ENCODE assay signal across 9 mouse cellular contexts in genomic region chr4:142144096-142144495, GRCm38 (mm10). TPM values are rescaled to one million over a fixed set of nuclear protein-coding genes. Genes with fewer than 3 reads are reported as not detected.
DNase-seq lines count a peak whose midpoint lies in the region; ATAC-seq and TF ChIP-seq lines count a peak whose summit lies in the region.
"Had no signal": no experiment of that assay in that cellular context is flagged by ENCODE, and none has a peak within 500 bp of the region (broad histone marks: within the 10 kb centered on the region; RNA-seq: fewer than 3 reads in every experiment).

No protein-coding gene starts in this region.

- no peak for ATAC-seq in embryonic facial prominence, embryonic 11.5 days (replicated peaks; ENCODE audit: insufficient number of reproducible peaks, low FRiP score, low TSS enrichment, low read depth)
- no peak for ATAC-seq in liver, embryonic 11.5 days (replicated peaks; ENCODE audit: low FRiP score)

- no peaks in the 10 kb centered on the region for H3K79me2 ChIP-seq in liver, adult 2 months (ENCODE audit: control insufficient read depth, insufficient read depth, low read length)

- no peaks in the 10 kb centered on the region for H3K4me1 ChIP-seq in embryonic facial prominence, embryonic 11.5 days (ENCODE audit: control insufficient read depth, insufficient read depth, low read length)
- H3K4me1 ChIP-seq in embryonic facial prominence, embryonic 10.5 days, result peaks cover 4% of the 10 kb centered on the region
- no peaks in the 10 kb centered on the region for H3K4me1 ChIP-seq in liver, adult 2 months (ENCODE audit: control insufficient read depth, insufficient read depth, low read length)
- no peaks in the 10 kb centered on the region for H3K4me1 ChIP-seq in liver, embryonic 11.5 days (replicated peaks; ENCODE audit: control insufficient read depth, insufficient read depth, low read length)

- no peaks in the 10 kb centered on the region for H3K9me3 ChIP-seq in embryonic facial prominence, embryonic 11.5 days (replicated peaks; ENCODE audit: control insufficient read depth, low read length)
- H3K9me3 ChIP-seq in embryonic facial prominence, embryonic 10.5 days, result no peaks in the 10 kb centered on the region; the same call in 1 of the 2 replicates
- no peaks in the 10 kb centered on the region for H3K9me3 ChIP-seq in liver, embryonic 11.5 days (ENCODE audit: control insufficient read depth, low read length)

- peak; percentile 73 for DNase-seq in embryonic facial prominence, embryonic 11.5 days (ENCODE audit: low spot score)
- no peak for DNase-seq in embryonic facial prominence, embryonic 10.5 days (ENCODE audit: low spot score)
- peak; percentile 32 for DNase-seq in liver, adult 2 months (ENCODE audit: extremely low read depth, low read depth, low spot score)
- DNase-seq in liver, embryonic 11.5 days (ENCODE audit: low spot score), result no peak
- DNase-seq in c-Kit-positive CD71-positive TER-119-negative erythroid progenitor cells, embryonic 14.5 days (ENCODE audit: low read depth), result peak; percentile 38
- DNase-seq in naive thymus-derived CD4-positive, alpha-beta T cell, adult 2 months (ENCODE audit: low read depth), result peak; percentile 42
- no peak for DNase-seq in layer of hippocampus, adult 11-12 months (ENCODE audit: low spot score)
- no peak for DNase-seq in left cerebral cortex, postnatal 36 days (ENCODE audit: low spot score in 2 of 2)

- intact Hi-C loops in left cerebral cortex, postnatal 36 days (cut with DNase I), result loop anchor here (2.0 kb wide), 1 partner anchor 139 kb away; no protein-coding TSS in a partner anchor

- H3K4me2 ChIP-seq in embryonic facial prominence, embryonic 11.5 days (ENCODE audit: low read depth, low read length), result no peak overlapping the region
- no peak overlapping the region for H3K4me2 ChIP-seq in liver, embryonic 11.5 days

- WGBS in embryonic facial prominence, embryonic 11.5 days, result 41% methylated on average over 5 of the region's 5 CpGs
- 46% methylated on average over 5 of the region's 5 CpGs for WGBS in embryonic facial prominence, embryonic 10.5 days
- 50% methylated on average over 5 of the region's 5 CpGs for WGBS in liver, adult 2 months
- WGBS in liver, embryonic 11.5 days, result 36% methylated on average over 5 of the region's 5 CpGs

- H3K27me3 ChIP-seq in embryonic facial prominence, embryonic 11.5 days (ENCODE audit: control insufficient read depth, insufficient read depth, low read length), result no peaks in the 10 kb centered on the region
- no peaks in the 10 kb centered on the region for H3K27me3 ChIP-seq in embryonic facial prominence, embryonic 10.5 days (replicated peaks; ENCODE audit: low read depth, poor library complexity, severe bottlenecking)
- no peaks in the 10 kb centered on the region for H3K27me3 ChIP-seq in liver, adult 2 months (ENCODE audit: control insufficient read depth, insufficient read depth, low read length)
- no peaks in the 10 kb centered on the region for H3K27me3 ChIP-seq in liver, embryonic 11.5 days (replicated peaks; ENCODE audit: control insufficient read depth, insufficient read depth, low read length)

- no peak overlapping the region for H3K9ac ChIP-seq in embryonic facial prominence, embryonic 11.5 days (replicated peaks; ENCODE audit: low read length)
- no peak overlapping the region for H3K9ac ChIP-seq in liver, adult 2 months (ENCODE audit: low read depth, low read length)
- H3K9ac ChIP-seq in liver, embryonic 11.5 days (ENCODE audit: low read depth, low read length), result no peak overlapping the region

- no peak overlapping the region for H3K4me3 ChIP-seq in embryonic facial prominence, embryonic 11.5 days (ENCODE audit: low read depth, low read length)
- no peak overlapping the region for H3K4me3 ChIP-seq in embryonic facial prominence, embryonic 10.5 days
- H3K4me3 ChIP-seq in liver, adult 2 months (ENCODE audit: insufficient read depth, low read depth, low read length), result no peak overlapping the region
- no peak overlapping the region for H3K4me3 ChIP-seq in liver, embryonic 11.5 days (ENCODE audit: low read depth, low read length)
- H3K4me3 ChIP-seq: myocyte had no signal

- peaks cover 14% of the 10 kb centered on the region for H3K36me3 ChIP-seq in embryonic facial prominence, embryonic 11.5 days (replicated peaks; ENCODE audit: control insufficient read depth, insufficient read depth, low read depth, low read length)
- peaks cover 75% of the 10 kb centered on the region for H3K36me3 ChIP-seq in embryonic facial prominence, embryonic 10.5 days (replicated peaks)
- H3K36me3 ChIP-seq in liver, adult 2 months (ENCODE audit: control insufficient read depth, insufficient read depth, low read length), result no peaks in the 10 kb centered on the region
- H3K36me3 ChIP-seq in liver, embryonic 11.5 days (ENCODE audit: control insufficient read depth, insufficient read depth, low read length), result peaks cover 5% of the 10 kb centered on the region; the same call in 1 of the 2 replicates

- TF ChIP-seq POLR2A in liver, adult 2 months (IDR thresholded peaks at IDR 0.05; ENCODE audit: extremely low read depth, insufficient read depth, low read length), result no peak

- no peak overlapping the region for H3K27ac ChIP-seq in embryonic facial prominence, embryonic 11.5 days (replicated peaks; ENCODE audit: low read depth, low read length)
- H3K27ac ChIP-seq in embryonic facial prominence, embryonic 10.5 days (replicated peaks), result no peak overlapping the region
- H3K27ac ChIP-seq in liver, adult 2 months (replicated peaks; ENCODE audit: insufficient read depth, low read depth, low read length), result no peak overlapping the region
- no peak overlapping the region for H3K27ac ChIP-seq in liver, embryonic 11.5 days (ENCODE audit: low read depth, low read length)

- TF ChIP-seq CTCF in liver, adult 2 months (IDR thresholded peaks at IDR 0.05; ENCODE audit: low read depth, low read length), result peak; percentile 61

RNA-seq across cellular contexts. Expression of gene Tmem51, which starts 60.0 kb away (rescaled TPM):
- 10.1 and 12.1 TPM in 2 replicates for polyA plus RNA-seq in embryonic facial prominence, embryonic 11.5 days (2014; fragmentation: Nextera tagmentation; extraction: Ambion mirVana)
- 9.5 and 9.7 TPM in 2 replicates for polyA plus RNA-seq in embryonic facial prominence, embryonic 10.5 days (2016; fragmentation: Nextera tagmentation; extraction: Ambion mirVana)
- 4.1 and 6.8 TPM in 2 replicates for total RNA-seq in liver, adult 2 months (2014; rRNA removed)
- polyA plus RNA-seq in liver, adult 2 months (2012; rRNA removed), result 4.0 and 13.3 TPM in 2 replicates
- polyA plus RNA-seq in liver, embryonic 11.5 days (2014; fragmentation: Nextera tagmentation; extraction: Ambion mirVana), result 16.7 and 17.7 TPM in 2 replicates
- 1 to 10 TPM; 4.8 to 5.4 TPM for total RNA-seq in left cerebral cortex, postnatal 36 days (2021)
- polyA plus RNA-seq: myocyte had no signal

Comparison
In these comparisons a context has a peak if more than half of its experiments do, and no peak if none do; other contexts are left out.
1. DNase-seq: peak in embryonic facial prominence, embryonic 11.5 days (single experiment), liver, adult 2 months (single experiment), c-Kit-positive CD71-positive TER-119-negative erythroid progenitor cells, embryonic 14.5 days (single experiment) and naive thymus-derived CD4-positive, alpha-beta T cell, adult 2 months (single experiment); none in embryonic facial prominence, embryonic 10.5 days (single experiment), liver, embryonic 11.5 days (single experiment), layer of hippocampus, adult 11-12 months (single experiment) and left cerebral cortex, postnatal 36 days (0 of 2).